Mouse (Mus musculus): ENCODE data around the gene Tmem82. TPM values are rescaled to one million over a fixed set of nuclear protein-coding genes. Genes with fewer than 3 reads are reported as not detected.

Tmem82 gene
- 0.46 and 0.92 TPM in 2 replicates for polyA plus RNA-seq (2012; rRNA removed)

DNA sequence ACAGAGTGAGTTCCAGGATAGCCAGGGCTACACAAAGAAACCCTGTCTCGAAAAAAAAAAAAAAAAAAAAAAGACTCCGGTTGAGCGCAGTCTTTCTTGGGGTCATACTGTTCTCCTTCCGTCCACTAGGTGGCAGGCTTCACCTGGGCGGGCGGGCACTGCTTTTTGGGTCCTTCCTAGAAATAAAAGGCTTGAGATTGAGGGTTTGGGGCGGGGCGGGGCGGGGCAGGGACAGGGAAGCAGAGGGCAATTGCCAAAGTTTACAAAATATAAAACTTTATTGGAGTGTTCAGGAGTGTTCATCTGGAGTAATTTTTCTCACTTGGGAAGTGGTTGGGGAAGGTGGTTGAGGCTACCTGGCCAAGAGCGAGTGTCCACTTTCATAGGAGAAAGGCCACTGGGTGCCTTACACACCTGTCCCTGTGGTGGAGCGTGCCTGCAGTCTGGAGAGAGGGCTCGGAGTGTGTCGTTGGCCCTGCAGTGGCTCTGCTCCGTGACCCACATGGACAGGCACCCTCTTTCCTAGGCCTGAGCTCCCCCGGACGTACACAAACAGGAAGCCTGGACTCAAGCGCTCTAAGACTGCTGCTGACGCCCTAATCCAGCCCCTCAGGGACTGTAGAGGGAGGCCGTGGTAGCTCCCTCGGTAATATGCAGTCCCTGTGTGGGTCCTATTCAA, at the start of gene Tmem82:
Gene Tmem82 (minus strand): TSS at position 69 of the 679 bp plus-strand sequence.
- no peak for DNase-seq (ENCODE audit: low read depth)

GRCm38 (mm10) chr4:141664799-141665198, 46.4 kb upstream of the Tmem82 start, which contains the start of gene Plekhm2:
Gene Plekhm2 (minus strand): TSS chr4:141664899.
- DNase-seq (ENCODE audit: low read depth), result no peak

DNA sequence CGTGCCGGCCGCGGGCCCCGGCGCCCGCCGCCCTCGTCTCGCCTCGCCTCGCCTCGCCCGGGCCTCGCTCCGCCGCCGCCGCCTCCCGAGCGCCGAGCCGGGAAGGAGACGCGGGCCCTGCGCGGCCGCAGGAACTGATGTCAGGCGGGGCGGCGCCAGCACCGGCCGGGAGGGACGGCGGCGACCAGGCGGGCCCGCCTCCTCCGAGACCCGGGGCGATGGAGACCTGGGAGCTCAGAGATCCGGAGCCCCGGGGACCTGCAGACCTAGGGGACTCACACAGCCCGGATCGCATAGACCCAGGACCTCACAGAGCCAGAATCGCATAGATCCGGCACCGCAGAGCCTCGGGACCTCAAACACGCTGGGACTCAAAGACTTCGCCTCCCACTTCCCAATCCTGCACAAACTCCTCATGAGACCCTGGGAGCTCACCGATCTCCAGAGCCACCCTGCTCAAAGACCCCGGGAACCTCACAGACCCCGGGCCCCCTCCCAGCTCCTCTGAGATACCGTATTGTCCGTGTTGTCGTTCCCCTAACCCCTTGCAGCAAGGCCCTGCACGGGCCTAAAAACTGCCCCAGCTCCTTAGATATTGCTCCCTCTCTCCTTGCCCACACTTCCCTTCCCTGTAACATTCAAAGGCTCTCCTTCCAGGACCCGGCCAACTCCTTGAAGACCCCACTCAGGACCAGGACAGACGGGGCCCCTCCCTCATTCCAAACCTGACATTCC, 45.7 kb upstream of the Tmem82 start:
- no peak for DNase-seq (ENCODE audit: low read depth)

GRCm38 (mm10) chr4:141663122-141663931, 44.9 kb upstream of the Tmem82 start:
- DNase-seq (ENCODE audit: low read depth), result no peak

GRCm38 (mm10) chr4:141660884-141661283, 42.5 kb upstream of the Tmem82 start:
- DNase-seq (ENCODE audit: low read depth), result no peak

- no peak for DNase-seq (ENCODE audit: low read depth)
Observed at GRCm38 (mm10) chr4:141659739-141660138, 41.3 kb upstream of the Tmem82 start.

DNA sequence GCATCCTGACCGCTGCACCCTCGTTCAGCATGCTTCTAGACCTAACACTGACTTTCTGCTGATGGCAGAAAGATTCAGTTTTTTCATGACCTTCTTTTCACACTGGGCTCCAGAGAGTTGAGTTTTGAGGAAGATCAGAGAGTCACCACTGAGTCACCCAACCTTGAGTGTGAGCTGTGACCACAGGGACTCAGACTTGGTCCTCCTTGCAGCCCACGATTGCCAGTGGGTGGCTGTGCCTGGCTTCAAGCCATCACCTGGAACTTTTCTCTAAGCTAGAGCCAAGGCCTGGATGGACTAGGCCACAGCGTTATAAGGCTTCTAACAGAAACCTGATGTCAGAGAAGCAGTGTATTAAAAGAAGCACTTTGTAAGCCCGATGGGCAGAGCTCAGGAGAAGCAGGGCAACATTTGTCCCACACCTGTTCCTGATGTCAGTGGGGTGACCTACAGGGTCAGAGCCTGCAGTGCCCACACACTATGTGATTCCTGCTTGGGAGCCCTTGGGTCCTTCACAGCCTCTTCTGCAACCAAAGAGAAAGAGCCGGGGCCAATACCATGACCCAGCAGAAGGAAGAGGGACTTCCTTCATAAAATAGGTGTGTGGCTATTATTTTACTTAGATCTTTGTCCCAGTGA, 40.5 kb upstream of the Tmem82 start:
- no peak for DNase-seq (ENCODE audit: low read depth)

GRCm38 (mm10) chr4:141656932-141657331, 38.5 kb upstream of the Tmem82 start:
- DNase-seq (ENCODE audit: low read depth), result no peak

DNA sequence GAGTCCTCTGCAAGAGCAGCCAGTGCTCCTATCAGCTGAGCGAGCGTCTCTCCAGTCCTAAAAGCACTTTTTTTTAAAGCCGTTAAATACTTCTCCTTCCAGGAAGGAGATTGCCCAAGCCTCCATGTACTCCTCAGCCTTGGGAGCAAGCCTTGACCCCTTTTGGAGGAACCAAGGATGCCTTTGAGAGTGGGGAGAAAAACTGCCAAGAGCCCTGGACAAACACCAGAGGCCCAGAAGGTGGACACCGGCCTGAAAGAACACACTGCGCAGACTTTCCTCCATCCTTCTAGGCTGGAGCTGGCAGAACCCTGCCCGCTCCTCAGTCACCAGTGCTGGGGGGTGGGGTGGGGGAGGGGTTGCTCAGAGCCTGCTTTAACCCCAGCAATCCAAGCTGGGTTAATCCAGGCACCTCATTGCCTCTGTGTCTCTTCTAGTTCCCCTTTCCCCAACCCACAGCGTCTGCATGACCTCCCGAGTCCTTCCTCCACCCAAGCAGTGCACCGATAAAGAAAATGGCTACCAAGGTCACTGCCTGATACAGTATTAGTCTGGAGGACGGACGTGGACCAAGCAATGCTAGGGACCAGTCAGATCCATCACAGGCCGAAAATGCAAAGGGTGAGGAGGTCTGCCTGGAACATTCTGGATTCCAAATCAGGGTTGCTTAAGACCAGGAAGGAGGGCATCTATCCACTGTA, 37.6 kb upstream of the Tmem82 start:
- DNase-seq (ENCODE audit: low read depth), result no peak

- no peak for DNase-seq (ENCODE audit: low read depth)
Observed at GRCm38 (mm10) chr4:141654509-141654908, 36.1 kb upstream of the Tmem82 start.

DNA sequence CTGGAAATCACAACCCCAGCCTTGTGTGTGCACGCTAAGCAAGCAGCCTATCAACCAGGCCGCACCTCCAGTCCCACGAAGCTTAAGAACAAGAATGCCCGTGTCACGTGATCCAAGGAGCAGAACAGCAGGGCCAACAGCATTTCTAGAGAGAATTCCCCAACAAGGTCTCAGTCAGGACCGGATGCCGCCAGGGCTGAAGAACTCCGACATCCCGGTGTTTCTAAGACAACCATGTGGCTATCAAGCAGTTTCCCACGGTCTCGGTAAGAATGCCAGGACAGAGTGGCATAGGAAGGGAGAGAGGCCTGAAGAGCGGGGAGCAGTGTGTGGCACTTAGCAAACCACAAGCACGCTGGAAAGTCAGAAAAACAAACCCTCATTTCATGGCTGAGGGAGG, 35.4 kb upstream of the Tmem82 start:
- DNase-seq (ENCODE audit: low read depth), result no peak

DNA sequence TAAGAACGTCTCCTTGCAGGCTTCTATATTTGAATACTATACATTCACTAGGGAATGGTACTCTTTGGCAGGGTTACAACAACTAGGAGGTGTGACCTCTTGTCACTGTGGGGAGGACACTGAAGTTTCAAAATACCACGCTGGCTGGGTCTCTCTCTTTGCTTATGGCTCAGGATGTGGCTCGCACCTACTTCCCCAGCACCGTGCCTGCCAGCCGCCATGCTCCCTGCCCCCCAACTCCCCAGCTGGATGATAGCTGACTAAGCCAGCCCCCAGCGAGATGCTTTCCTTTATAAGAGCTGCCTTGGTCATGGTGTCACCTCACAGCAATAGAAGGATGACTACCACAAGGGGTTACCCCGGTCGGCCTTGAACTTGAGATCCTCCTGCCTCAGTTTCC, 34.6 kb upstream of the Tmem82 start:
- DNase-seq (ENCODE audit: low read depth), result no peak

DNA sequence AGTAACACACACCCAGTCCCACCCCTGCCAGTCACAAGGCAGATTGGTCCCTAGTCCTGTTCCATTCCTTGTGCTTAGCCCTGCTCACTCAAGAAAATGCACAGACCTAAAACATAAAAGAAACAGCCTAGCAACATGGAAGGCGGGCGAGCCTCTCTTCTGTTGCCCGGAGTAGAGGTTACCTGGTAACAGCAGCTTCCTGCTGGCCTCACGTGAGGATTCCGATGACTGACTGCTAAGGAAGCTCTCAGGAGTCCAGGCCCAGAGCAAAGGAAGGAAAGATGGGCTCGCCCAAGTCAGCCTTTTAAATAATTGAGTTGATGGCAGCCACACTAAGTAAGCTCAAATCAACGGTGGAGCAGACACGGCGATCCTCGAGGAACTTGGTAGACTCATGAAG, 33.5 kb upstream of the Tmem82 start:
- no peak for DNase-seq (ENCODE audit: low read depth)

GRCm38 (mm10) chr4:141651286-141651685, 32.9 kb upstream of the Tmem82 start:
- DNase-seq (ENCODE audit: low read depth), result no peak

- DNase-seq (ENCODE audit: low read depth), result no peak
Observed at GRCm38 (mm10) chr4:141649244-141649643, 30.8 kb upstream of the Tmem82 start.

- no peak for DNase-seq (ENCODE audit: low read depth)
Observed at GRCm38 (mm10) chr4:141648262-141648661, 29.8 kb upstream of the Tmem82 start.

- no peak for DNase-seq (ENCODE audit: low read depth)
Observed at GRCm38 (mm10) chr4:141647187-141647586, 28.8 kb upstream of the Tmem82 start.

GRCm38 (mm10) chr4:141645988-141646387, 27.6 kb upstream of the Tmem82 start:
- DNase-seq (ENCODE audit: low read depth), result no peak

DNA sequence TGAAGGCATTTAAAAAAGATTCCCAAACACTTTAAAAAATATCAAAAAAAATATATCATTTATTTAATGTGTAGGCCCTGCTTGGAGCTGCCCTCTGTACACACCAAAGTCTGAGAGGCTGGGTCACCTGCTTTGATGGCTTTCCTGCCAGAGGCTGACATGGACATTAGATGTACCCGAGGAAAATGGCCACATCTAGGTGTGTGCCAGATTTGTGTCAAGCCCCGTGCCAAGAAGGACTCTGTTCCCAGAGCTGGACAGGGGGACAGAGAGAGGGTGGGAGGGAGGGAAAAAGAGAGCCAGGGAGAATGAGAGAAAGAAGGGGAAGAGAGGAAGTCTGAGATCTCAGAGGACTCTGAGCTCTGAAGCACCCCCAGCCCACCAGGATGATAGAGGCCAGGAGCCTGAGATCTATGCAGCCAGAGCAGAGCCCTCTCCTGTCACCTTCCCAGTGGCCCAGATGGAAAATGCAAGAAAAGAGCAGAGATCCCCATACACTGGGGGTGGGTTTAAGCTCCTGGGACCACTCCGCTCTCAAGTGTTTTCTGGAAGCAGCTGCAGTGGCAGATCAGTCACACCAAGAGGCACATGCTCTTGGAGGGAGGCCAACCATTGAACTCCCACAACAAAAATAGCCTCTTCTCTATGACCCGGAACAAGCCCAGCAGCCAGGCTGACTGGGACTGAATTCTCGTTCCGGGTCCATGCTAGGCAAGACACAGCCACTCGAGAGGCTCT, 24.9 kb upstream of the Tmem82 start:
- no peak for DNase-seq (ENCODE audit: low read depth)

DNA sequence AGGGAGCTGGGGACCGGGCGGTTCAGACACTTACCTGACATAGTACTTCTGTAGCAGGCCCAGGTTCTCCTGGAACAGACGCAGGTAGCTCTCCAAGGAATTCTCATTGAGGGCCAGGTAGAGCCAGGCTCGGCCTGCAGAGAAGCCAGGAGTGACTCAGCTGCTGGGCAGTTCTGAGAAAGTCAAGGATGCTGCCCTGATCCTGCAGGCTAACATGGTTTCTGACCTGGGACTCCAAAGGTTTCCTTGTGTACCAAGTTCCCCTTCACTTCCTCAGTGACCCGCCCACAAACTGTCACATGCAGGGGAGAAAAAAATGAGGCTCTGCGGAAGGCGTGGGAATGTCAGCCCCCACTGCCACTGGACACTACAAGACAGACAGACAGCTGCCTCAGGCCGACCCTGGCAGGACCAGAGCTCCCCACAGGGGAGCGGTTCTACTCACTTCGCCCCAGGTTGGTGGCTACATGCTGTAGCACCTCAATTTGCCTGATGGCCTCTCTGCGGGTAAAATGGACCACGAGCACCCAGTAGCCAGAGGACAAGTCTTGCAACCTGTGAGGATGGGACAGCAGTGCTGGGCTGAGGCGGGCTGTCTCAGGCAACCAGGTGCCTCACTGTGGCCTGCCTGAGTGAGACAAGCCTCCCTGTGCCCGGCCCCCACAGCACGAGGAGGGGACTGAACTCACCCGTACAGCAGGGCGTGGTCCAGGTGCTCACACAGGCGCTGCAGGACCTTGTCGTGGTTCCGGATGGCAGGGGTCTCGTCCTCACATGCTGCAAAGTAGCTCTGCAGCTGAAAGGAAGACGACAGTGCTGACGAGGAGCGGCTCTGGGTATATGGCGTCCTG, 23.8 kb upstream of the Tmem82 start:
- no peak for DNase-seq (ENCODE audit: low read depth)

Data from gonadal fat pad, adult 2 months (tissue).